Mouse (Mus musculus) heart, adult 18-20 months (tissue): ENCODE measurements around the gene Zbtb17. TPM values are rescaled to one million over a fixed set of nuclear protein-coding genes. Genes with fewer than 3 reads are reported as not detected.

Experiments used
- DNase-seq, 2 experiments: peaks; one replicate each; pipeline ENCODE4 v3.0.0; 2021 to 2022; ENCODE audit warnings: mixed read lengths in 1 of 2
- total RNA-seq, 2 experiments: library from RNA; stranded (reverse); gene quantifications; 2 replicates each; pipeline ENCODE4 v1.2.3; 2021

Zbtb17 gene
- total RNA-seq, 2 experiments from 2014 or later = 25.5 to 26.5 TPM

DNA sequence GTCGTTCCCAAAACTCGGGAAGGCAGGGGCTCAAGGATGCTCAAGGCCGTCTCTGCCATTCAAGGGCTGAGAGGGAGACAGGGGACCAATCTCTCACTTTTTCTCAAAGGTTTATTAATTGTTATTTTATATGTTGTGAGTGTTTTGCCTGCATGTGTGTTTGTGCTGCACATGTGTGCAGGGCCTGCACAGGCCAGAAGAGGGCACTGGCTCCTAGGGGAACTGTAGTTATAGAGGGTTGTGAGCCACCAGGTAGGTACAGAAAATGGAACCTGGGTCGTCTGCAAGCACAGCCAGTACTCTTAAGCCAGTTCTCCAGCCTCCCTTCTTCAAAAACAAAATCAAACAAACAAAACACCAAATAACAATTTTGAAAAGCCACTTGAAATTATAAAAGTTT lies 44.2 kb downstream of the Zbtb17 start:
- DNase-seq = no peak

DNA sequence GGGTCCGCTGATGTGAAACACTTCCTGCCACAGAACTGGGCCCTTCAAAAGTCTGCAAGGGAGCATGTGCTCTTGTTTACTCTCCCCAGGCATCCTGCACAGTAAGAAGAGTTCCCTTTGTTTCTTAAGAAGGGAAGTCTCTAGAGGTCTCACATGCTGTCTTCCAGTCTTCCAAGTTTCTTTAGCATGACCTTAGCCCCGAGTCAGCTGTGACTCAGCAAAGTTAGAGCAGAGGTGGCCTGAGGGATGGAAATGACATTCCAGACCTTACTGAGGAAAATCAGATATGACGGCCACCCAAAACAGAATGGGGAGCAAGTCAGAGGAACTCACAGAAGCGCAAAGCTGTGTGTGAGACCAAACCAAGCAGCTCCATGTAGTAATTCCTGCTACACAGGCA lies 56.2 kb downstream of the Zbtb17 start:
- peak; percentile 35 to 53 for DNase-seq

DNA sequence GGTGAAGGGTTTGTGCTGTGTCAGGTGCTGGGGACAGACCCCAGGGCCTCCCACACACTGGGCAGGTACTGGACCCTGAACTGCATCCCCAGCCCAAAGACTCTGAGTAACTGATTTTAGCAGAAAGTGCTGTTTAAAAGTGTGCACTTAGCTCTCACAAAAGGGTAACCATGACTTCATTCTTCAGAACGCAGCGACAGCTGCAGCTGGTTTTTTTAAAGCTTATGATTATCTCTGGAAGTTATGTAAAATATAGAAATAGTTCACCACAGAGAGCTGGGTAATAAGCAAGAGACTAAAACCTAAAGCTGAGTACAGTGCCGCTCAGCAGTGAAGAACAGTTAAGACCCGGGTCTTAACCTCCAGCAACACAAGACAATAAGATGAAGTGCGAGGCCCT lies 56.6 kb downstream of the Zbtb17 start:
- DNase-seq = no peak

DNA sequence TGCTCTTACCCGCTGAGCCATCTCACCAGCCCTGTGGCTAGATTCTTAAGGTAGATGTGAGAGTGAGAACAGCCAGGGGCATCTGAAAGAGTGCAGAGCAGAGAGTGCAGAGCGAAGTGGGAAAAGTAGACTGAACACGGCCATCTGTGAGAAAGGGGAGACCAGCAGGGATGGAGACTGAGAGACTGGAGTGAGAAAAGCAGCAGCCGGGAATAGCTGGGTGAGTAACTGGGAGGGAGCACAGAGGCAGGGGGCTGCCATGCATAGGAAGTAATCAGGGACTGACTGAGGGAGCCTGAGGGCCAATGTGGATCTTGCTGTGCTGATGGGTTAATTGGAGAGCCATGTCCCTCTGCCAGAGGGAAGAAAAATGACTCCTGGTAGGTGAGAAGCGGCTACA lies 58.3 kb downstream of the Zbtb17 start:
- no peak for DNase-seq

DNA sequence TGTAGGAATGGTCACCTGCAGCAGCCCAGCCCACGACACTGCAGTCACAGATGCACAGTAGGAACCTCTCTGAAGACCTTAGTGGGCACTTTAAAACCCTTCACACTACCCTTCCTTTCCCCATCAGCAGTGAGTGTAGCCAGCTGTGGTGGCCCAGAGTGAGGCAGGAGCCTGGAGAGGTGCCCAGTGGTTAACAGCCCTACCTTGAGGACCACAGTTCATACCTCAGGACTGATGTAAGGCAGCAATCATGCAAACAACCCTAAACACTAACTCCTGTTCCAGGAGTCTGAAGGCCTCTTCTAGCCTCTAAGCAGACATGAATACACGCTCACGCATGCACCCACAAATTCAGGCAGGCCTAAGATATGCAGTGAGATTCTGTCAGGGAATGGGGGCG lies 60.0 kb downstream of the Zbtb17 start:
- no peak for DNase-seq

DNA sequence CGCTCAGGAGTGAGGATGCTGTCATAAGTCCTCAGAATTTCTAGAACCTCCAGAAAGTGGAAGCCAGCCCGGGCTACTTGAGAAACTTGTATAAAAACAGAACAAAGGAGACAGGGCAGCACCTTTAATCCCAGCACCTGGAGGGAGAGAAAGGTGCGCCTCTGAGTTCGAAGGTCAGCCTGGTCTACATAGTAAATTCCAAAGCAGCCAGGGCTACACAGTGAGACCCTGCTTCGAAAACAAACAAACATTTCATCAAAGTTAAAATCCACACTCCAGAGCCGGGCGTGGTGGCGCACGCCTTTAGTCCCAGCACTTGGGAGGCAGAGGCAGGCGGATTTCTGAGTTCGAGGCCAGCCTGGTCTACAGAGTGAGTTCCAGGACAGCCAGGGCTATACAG lies 61.4 kb downstream of the Zbtb17 start:
- DNase-seq = no peak

DNA sequence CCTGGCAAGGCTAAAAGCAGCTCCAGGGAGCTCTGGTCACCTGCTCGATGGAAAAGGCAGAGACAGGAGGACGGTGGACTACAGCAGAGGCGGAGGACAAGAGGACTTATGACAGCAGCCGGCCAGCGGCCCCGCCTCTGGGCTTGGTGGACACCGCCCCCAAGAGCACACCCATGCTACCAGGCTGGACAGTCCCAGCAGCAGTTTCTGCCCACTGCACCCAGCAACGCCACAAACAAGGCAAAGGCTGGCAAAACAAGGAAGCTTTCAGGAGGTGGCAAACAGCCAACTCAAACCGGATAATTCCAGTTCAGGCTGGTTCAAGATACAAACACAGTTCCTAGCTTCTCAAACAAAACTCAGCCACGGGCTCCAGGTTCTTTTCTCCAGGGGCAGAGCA lies 61.9 kb downstream of the Zbtb17 start:
- DNase-seq = peak; percentile 86 to 91

DNA sequence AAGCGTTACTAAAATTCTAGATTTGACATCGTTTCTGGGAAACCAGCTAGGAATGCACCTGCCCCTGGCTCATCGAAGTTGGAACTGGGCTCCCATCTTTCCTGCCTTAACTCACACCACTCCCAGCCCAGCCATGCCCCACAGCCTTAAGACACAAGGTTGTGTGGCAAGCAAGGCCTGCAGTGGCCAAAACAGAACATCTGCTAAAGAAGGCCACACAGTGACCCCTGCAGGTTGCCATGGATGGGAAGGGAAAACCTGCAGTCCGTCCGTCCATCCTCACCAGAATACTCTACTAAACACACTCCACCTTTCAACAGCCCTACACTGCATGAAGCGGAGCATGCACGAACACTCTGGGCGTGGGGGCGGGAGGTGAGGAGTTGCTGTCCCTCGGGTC lies 62.4 kb downstream of the Zbtb17 start:
- DNase-seq = peak; percentile 49 to 75

DNA sequence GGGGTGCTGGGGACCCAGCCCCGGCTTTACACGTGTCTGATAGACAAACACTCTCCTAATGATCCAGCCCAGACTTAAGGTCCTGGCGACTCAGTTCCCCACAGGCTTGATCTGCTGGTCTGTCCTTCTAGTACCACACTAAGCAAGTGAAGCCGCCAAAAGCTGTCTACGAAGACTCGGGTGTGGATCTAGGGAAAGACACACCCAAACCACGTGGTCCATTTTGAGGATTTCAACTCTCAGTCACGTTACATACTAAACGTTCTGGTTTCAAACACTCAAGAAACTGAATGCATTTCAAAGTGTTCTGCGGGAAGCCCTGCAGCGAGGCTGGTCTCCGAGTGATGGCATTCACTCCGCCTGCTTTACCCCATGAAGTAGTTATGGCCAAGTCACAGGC lies 66.0 kb downstream of the Zbtb17 start:
- DNase-seq = no peak

DNA sequence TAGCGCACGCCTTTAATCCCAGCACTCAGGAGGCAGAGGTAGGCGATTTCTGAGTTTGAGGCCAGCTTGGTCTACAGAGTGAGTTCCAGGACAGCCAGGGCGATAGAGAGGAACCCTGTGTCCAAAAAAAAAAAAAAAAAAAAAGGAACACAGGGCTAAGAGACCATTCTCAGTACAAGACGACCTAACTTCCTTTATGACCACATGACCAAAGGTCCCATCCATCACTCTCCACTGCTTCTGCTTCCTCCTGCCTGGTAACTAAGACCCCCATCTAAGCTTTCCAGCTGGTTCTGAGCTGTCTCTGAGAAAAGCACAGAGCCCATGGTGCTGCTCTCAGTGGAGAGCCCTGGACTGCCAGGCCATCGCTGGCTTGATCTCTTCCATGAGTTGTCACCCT lies 67.7 kb downstream of the Zbtb17 start:
- DNase-seq = no peak

DNA sequence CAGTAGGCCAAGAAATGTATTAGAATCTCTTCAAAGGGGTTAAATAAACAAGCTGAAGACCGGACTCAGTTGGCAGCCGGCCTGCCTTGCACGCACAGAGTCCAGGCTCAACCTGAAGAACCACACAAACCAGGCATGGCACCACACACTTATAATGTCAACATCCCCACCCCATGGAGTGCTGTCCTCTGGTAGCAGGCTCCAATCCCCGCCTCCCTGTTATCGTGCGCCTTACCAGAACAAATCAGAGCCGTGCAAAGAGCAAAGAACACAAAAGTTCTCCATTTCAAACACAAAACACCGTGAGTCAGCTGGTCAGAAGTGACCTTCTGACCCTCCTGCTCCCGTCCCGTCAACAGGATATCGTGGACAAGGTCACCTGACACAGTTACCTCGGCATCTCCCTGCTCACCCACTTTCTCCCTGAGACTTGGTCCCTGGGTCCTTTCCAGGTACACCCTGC lies 69.8 kb downstream of the Zbtb17 start:
- peak; percentile 25 to 47 for DNase-seq

Other genes starting within 250 kb of the Zbtb17 start
- gene Rsg1, start 230.7 kb upstream of the Zbtb17 start, total RNA-seq = 1 to 10 TPM in 1 of 2 experiments, under 1 TPM in 1; 0.52 to 1.2 TPM
- 10 to 100 TPM; 28.3 to 31.3 TPM for gene Arhgef19, start 205.2 kb upstream of the Zbtb17 start, total RNA-seq
- 1 to 10 TPM; 6.2 to 6.6 TPM for gene Epha2, start 143.4 kb upstream of the Zbtb17 start, total RNA-seq
- 1 to 10 TPM; 3.1 to 3.7 TPM for gene Fam131c, start 76.4 kb upstream of the Zbtb17 start, total RNA-seq
- not detected for gene Clcnka, start 45.9 kb upstream of the Zbtb17 start, total RNA-seq
- under 1 TPM; 0.36 to 0.57 TPM for gene Clcnkb, start 28.6 kb upstream of the Zbtb17 start, total RNA-seq
- gene Hspb7, start 23.9 kb upstream of the Zbtb17 start, total RNA-seq = 1,000 to 10,000 TPM; 1,275 to 1,343 TPM
- gene Srarp, start 8.5 kb upstream of the Zbtb17 start, total RNA-seq = 1 to 10 TPM; 1.2 TPM
- gene Spen, start 93.9 kb downstream of the Zbtb17 start, total RNA-seq = 10 to 100 TPM; 27.0 to 28.6 TPM
- 100 to 1,000 TPM; 233 to 291 TPM for gene Fblim1, start 161.4 kb downstream of the Zbtb17 start, total RNA-seq
- 10 to 100 TPM; 18.7 to 20.7 TPM for gene Tmem82, start 174.0 kb downstream of the Zbtb17 start, total RNA-seq
- gene Slc25a34, start 179.2 kb downstream of the Zbtb17 start, total RNA-seq = 100 to 1,000 TPM; 109 to 132 TPM
- gene Plekhm2, start 220.2 kb downstream of the Zbtb17 start, total RNA-seq = 100 to 1,000 TPM; 100 to 102 TPM
- gene Rsc1a1, start 240.9 kb downstream of the Zbtb17 start, total RNA-seq = under 1 TPM in 1 of 2 experiments, not detected in 1; 0.92 TPM